Mouse (Mus musculus) spleen, adult 2 months (tissue): ENCODE measurements around the gene Apba3.

Experiments used
- CTCF ChIP-seq: fragments of 200-500 bp; IDR thresholded peaks from 2 replicates; pipeline ENCODE4 v1.5.1; 2011; ENCODE audit warnings: mild to moderate bottlenecking, inconsistent platforms; ENCODE audit not compliant: insufficient read depth, insufficient read length, insufficient replicate concordance; ENCODE audit errors: extremely low read depth
- POLR2A ChIP-seq: fragments of 200-500 bp; IDR thresholded peaks from 2 replicates; pipeline ENCODE4 v1.6.1; 2011; ENCODE audit warnings: low read depth, low read length, inconsistent platforms

DNA sequence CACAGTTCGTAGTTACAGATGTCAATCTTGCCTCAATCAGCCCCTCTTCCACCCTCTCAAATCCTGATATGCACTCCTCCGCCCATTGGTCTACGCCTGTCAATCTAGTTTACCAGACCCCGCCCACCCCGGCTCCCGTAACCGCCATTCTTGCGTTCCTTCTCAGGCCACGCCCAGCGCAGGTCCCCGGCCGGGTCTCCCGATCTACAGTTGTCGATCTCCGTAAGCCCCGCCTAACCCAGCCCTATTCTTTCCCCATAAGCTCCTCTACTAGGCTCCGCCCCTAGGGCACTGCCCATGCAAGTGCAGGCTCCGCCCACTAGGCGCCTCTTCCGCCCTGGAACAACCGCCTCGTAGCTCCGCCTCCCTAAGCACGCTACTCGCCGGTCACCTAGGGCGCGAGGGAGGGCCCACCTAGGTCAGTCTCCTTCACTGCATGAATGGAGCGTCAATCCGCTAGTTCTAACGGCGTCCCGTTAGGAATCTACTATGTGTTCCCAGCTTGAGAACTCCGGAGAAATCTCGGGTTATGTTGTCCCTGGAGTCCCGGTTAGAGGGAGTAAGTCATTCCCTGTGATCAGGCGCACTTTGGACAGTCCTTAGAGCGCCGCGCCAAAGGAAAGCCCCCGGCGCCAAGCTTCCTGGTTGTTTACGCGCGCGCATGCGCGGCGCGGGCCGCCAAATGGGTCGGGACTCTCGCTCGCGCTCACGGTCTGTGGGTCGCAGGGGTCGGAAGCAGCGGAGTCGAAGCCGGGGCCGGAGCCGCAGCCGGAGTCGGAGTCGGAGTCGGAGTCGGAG is 54.0 kb downstream of the Apba3 start, which contains the start of gene Cactin:
- TF ChIP-seq CTCF (no peak; the same call in 1 of the 2 replicates), POLR2A (peak; percentile 37)
